ENCODE assay signal across 27 mouse cellular contexts in the genomic region with DNA sequence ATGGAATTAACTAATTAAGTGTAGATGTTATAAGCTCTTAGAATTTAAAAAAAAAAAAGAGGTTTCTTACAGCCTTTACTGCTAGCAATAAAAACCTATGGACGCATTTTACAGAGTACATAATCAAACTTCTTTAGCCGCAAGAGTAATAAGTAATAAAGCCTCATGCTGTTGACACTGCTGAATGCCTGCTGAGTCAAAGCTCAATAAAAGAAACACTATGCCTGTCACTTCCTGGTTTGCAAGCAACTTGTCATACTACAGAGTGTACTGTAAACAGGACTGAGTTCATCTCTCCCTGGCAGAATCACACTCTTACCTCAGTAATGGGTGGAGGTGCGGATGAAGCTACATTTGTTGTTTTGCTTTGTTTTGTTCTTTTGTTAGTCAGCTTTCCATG. TPM values are rescaled to one million over a fixed set of nuclear protein-coding genes. Genes with fewer than 3 reads are reported as not detected.
"Had no signal": no experiment of that assay in that cellular context is flagged by ENCODE, and none has a peak within 500 bp of the region (broad histone marks: within the 10 kb centered on the region; RNA-seq: fewer than 3 reads in every experiment).

No protein-coding gene starts in this region.

- H3K9ac ChIP-seq: forebrain, postnatal 0 days; heart, embryonic 13.5 days; heart, embryonic 15.5 days; hindbrain, embryonic 13.5 days; hindbrain, embryonic 15.5 days; kidney, embryonic 15.5 days; limb, embryonic 12.5 days; liver, embryonic 13.5 days; liver, embryonic 15.5 days had no signal

- H3K4me2 ChIP-seq: heart, embryonic 11.5 days; heart, embryonic 13.5 days; heart, embryonic 15.5 days; hindbrain, embryonic 13.5 days; hindbrain, embryonic 15.5 days; kidney, embryonic 15.5 days; limb, embryonic 12.5 days; liver, embryonic 11.5 days; liver, embryonic 13.5 days; liver, embryonic 15.5 days had no signal

- DNase-seq: forebrain, postnatal 0 days; gastrocnemius, postnatal 14 days; gastrocnemius, postnatal 36 days; heart, adult 18-20 months; heart, postnatal 14 days; heart, postnatal 36 days; kidney, adult 2 months; kidney, adult 9 months; kidney, postnatal 14 days; kidney, postnatal 36 days; liver; liver, embryonic 13.5 days had no signal

- H3K4me1 ChIP-seq: hindbrain, embryonic 13.5 days; hindbrain, embryonic 15.5 days; kidney, embryonic 15.5 days; limb, embryonic 10.5 days; limb, embryonic 12.5 days; liver, embryonic 13.5 days; liver, embryonic 15.5 days had no signal

- H3K9me3 ChIP-seq: heart, embryonic 13.5 days; heart, embryonic 15.5 days; hindbrain, embryonic 13.5 days; hindbrain, embryonic 15.5 days; kidney, embryonic 15.5 days; limb, embryonic 10.5 days; liver, embryonic 13.5 days; liver, embryonic 15.5 days had no signal

- H3K27ac ChIP-seq: heart, embryonic 13.5 days; heart, embryonic 15.5 days; hindbrain, embryonic 13.5 days; hindbrain, embryonic 15.5 days; hindbrain, postnatal 0 days; kidney, embryonic 15.5 days; kidney, postnatal 0 days; layer of hippocampus, adult 2 months; left cerebral cortex, adult 2 months; limb, embryonic 10.5 days; limb, embryonic 12.5 days; liver, embryonic 13.5 days; liver, embryonic 15.5 days had no signal

- H3K36me3 ChIP-seq: heart, embryonic 13.5 days; heart, embryonic 15.5 days; hindbrain, embryonic 13.5 days; hindbrain, embryonic 15.5 days; kidney, embryonic 15.5 days; limb, embryonic 10.5 days; limb, embryonic 12.5 days; liver, embryonic 13.5 days; liver, embryonic 15.5 days had no signal

- ATAC-seq: forebrain, postnatal 0 days; hindbrain, postnatal 0 days had no signal

- H3K27me3 ChIP-seq: heart, embryonic 13.5 days; heart, embryonic 15.5 days; hindbrain, embryonic 13.5 days; hindbrain, embryonic 15.5 days; kidney, embryonic 15.5 days; limb, embryonic 12.5 days; liver, embryonic 13.5 days; liver, embryonic 15.5 days had no signal

- H3K4me3 ChIP-seq: heart, embryonic 13.5 days; heart, embryonic 15.5 days; hindbrain, embryonic 13.5 days; hindbrain, embryonic 15.5 days; kidney, embryonic 15.5 days; layer of hippocampus, adult 2 months; left cerebral cortex, adult 2 months; limb, embryonic 10.5 days; limb, embryonic 12.5 days; liver, embryonic 13.5 days; liver, embryonic 15.5 days had no signal

RNA-seq across cellular contexts. Expression of a gene that starts 24.1 kb away (rescaled TPM):
- total RNA-seq: hematopoietic stem cell, adult 5-6 weeks had no signal
- polyA plus RNA-seq: kidney, adult 2 months had no signal
